Mouse (Mus musculus) neural tube, embryonic 13.5 days (tissue): Measurements from ENCODE around the gene E130308A19Rik. TPM values are rescaled to one million over a fixed set of nuclear protein-coding genes. Genes with fewer than 3 reads are reported as not detected.

Experiments
- ATAC-seq: fragments of 200-750 bp; cut with Nextera tagmentation; 2 replicates; pipeline ENCODE4 v1.8.0; 2017; ENCODE audit warnings: low read depth, mild to moderate bottlenecking, moderate TSS enrichment, moderate library complexity
- H3K27ac ChIP-seq: fragments of 300-500 bp; sonication (generic); replicated peaks from 2 replicates; pipeline ENCODE4 v1.5.1; 2015; ENCODE audit warnings: moderate library complexity, mild to moderate bottlenecking, inconsistent platforms
- H3K27me3 ChIP-seq: fragments of 300-500 bp; sonication (generic); 2 replicates; pipeline ENCODE4 v1.6.1; 2015; ENCODE audit warnings: mild to moderate bottlenecking, inconsistent platforms
- H3K36me3 ChIP-seq: fragments of 300-500 bp; sonication (generic); 2 replicates; pipeline ENCODE4 v1.6.1; 2015; ENCODE audit warnings: mild to moderate bottlenecking, inconsistent platforms
- H3K4me1 ChIP-seq: fragments of 300-500 bp; sonication (generic); replicated peaks from 2 replicates; pipeline ENCODE4 v1.6.1; 2015; ENCODE audit warnings: inconsistent platforms
- H3K4me2 ChIP-seq: fragments of 300-500 bp; sonication (generic); 2 replicates; pipeline ENCODE4 v1.6.1; 2015; ENCODE audit warnings: inconsistent platforms, mild to moderate bottlenecking, moderate library complexity
- H3K4me3 ChIP-seq: fragments of 300-500 bp; sonication (generic); 2 replicates; pipeline ENCODE4 v1.5.1; 2015; ENCODE audit warnings: mild to moderate bottlenecking, inconsistent platforms
- H3K9ac ChIP-seq: fragments of 300-500 bp; sonication (generic); 2 replicates; pipeline ENCODE4 v1.6.1; 2015; ENCODE audit warnings: moderate library complexity, mild to moderate bottlenecking, inconsistent platforms
- H3K9me3 ChIP-seq: fragments of 300-500 bp; sonication (generic); 2 replicates; pipeline ENCODE4 v1.6.1; 2016; ENCODE audit warnings: inconsistent platforms
- whole genome bisulfite sequencing: fragments of 180-500 bp; shearing (Covaris S2); methylation state at CpG from one replicate; pipeline ENCODE4 v1.1.7; 2015; 5-methylcytosine and 5-hydroxymethylcytosine counted together
- polyA plus RNA-seq: library from polyadenylated mRNA; unstranded; fragments of >200 nt; fragmentation: Nextera tagmentation; extraction: Ambion mirVana; gene quantifications from 2 replicates; pipeline ENCODE4 v1.2.1, GENCODE M21; 2015

E130308A19Rik gene
- polyA plus RNA-seq, 1 experiment from 2014 or later, result 60.5 TPM

DNA sequence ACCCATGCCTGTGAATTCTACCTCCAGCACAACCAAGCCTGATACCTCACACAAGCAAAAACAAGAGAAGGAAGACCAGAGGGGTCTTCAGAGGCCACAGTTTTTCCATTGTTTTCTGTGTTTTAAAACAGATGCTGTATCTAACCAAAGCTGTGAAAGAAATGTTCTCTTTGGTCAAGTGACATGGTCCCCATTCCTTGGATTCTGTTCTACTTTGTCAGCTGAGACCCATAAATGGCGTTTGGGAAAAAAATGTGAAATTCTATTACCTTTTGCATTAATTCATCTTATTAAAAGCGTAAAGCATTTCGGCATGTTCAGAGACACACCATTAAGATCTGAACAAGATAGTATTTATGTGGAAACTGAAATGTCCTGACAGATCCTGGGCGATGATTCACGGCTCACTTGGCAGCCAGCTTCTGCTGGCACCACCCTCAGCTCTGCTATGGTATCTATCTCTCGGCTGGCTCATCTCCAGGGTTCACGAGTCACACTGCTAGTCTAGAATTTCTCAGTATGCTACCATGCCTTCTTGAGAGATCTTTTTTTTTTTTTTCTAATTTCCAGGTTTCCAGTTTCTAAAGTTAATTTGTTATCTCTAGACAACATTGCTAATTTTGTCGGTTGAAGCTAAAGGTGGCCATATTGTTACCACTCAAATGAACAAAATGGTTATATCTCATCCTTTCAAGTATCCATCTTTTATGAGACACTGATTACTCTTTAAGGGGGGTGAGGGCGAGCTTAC, 130.5 kb downstream of the E130308A19Rik start:
- Histone ChIP-seq H3K4me2 (no peak overlapping the region), H3K4me1 (peaks cover 19% of the 10 kb centered on the region), H3K27me3 (no peaks in the 10 kb centered on the region), H3K36me3 (peaks cover 17% of the 10 kb centered on the region), H3K9me3 (no peaks in the 10 kb centered on the region), H3K27ac (no peak overlapping the region), H3K4me3 (no peak overlapping the region), H3K9ac (no peak overlapping the region)
- WGBS, result 81% methylated on average over 9 of the region's 9 CpGs
- ATAC-seq, result no peak

DNA sequence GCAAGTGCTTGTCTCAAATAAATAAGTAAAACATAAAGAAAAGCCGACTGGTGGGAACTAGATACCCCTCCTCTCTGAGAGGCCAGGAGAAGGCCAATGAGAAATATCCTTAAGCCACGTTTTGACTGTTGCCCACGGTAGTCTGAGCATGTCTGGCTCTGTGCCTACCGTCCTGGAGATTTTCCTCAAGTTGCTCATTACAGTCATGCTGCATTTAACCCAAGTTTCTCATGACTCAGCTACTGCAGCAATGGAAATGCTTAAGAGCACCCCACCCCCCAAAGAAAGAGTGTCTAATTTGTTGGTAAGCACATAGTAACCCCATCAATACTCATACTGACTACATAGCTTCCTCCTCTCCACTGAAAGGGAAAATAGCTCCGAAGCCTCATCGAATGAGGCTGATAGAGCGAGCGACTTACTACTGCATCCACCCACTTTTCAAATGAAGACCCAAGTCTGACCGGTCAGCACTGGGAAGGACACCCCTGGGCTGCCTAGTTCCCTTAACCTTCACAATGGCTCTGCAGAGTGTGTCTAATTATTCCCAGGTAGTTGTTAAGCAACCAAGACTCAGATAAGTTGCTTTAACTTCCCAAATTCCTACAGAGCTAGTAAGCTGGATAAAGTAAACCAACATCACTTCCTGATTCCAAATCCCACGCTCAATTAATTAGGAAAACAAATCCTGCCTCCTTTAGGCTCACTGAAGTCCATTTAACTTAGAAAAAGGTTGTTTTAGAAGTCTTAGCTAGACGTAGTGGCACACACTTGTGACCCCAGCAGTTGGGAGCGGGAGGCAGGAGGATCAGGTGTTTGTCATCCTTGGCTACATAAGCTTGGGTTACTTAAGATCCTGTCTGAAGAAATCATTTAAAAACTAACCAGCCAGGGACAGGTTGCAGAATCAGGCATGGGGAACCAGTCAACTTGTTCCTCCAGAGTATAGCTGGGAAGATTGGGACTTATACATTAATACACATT, 131.7 kb downstream of the E130308A19Rik start:
- peaks cover 19% of the 10 kb centered on the region for H3K4me1 ChIP-seq
- no peak overlapping the region for H3K4me3 ChIP-seq
- WGBS, result 76% methylated on average over 12 of the region's 12 CpGs
- H3K36me3 ChIP-seq, result peaks cover 8% of the 10 kb centered on the region
- H3K4me2 ChIP-seq, result no peak overlapping the region
- no peaks in the 10 kb centered on the region for H3K9me3 ChIP-seq
- no peak for ATAC-seq
- H3K27ac ChIP-seq, result no peak overlapping the region
- H3K27me3 ChIP-seq, result no peaks in the 10 kb centered on the region
- no peak overlapping the region for H3K9ac ChIP-seq

GRCm38 (mm10) chr4:59760016-59760415, 134.0 kb downstream of the E130308A19Rik start:
- Histone ChIP-seq H3K27ac (no peak overlapping the region), H3K4me1 (peaks cover 19% of the 10 kb centered on the region), H3K4me2 (no peak overlapping the region), H3K36me3 (no peaks in the 10 kb centered on the region), H3K9ac (no peak overlapping the region), H3K27me3 (no peaks in the 10 kb centered on the region), H3K4me3 (no peak overlapping the region), H3K9me3 (no peaks in the 10 kb centered on the region)
- ATAC-seq, result no peak
- WGBS, result 72% methylated on average over 4 of the region's 4 CpGs

DNA sequence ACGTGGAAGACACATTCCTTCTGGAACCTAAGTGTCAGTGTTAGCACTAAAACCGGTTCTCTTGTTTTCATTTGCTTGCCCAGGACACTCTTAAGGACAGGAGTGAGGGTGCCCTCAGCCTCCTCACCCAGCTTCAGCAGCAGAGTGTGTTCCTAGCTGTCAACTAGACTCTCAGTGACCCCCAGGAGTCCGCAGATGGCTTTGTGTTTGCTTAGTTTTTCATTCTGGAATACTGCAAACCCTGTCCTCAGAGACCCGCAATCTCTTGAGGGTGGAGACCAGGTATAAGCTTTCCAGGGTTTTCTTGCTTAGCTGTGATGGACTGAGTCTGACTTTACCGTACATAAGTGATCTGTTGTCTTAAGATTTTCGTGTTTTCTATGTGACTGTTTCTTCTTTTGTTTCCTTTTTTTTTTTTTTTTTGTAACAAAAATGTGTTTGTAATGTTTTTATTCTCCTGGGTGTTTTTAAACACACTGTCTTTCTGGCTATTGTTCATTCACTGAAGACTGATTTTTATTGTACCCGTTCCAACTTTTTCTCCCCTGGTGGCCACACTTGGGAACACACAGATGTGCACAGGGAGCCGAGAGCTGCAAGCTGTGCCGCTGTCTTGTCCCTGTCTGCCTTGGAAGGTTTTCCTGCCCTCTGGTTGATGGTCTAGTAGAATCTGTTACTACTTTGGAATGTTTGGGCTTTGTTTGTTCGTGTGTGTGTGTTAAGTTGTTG, 134.8 kb downstream of the E130308A19Rik start:
- H3K27ac ChIP-seq, result no peak overlapping the region
- no peak overlapping the region for H3K4me3 ChIP-seq
- no peaks in the 10 kb centered on the region for H3K27me3 ChIP-seq
- 55% methylated on average over 10 of the region's 10 CpGs for WGBS
- H3K4me1 ChIP-seq, result peaks cover 27% of the 10 kb centered on the region
- H3K9me3 ChIP-seq, result no peaks in the 10 kb centered on the region
- no peak overlapping the region for H3K4me2 ChIP-seq
- no peak for ATAC-seq
- no peaks in the 10 kb centered on the region for H3K36me3 ChIP-seq
- no peak overlapping the region for H3K9ac ChIP-seq

DNA sequence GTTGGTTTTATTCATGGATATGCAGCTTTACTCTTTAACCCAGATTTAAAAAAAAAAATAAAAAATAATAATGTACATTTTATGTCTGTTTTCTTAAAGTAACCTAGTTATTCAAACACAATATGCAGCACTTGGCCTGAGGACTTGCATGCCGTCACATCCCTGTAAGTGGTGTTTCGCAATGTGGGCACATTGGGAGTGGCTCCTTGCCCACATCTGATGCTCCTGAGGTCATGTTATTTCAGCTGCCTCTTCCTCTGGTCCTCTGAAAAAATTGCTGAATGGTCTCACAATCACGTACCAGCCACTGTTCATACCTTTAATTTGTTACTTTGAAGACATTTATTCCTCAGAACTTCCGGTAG, 135.3 kb downstream of the E130308A19Rik start:
- Histone ChIP-seq H3K9ac (no peak overlapping the region), H3K4me1 (peaks cover 32% of the 10 kb centered on the region), H3K9me3 (no peaks in the 10 kb centered on the region), H3K27me3 (no peaks in the 10 kb centered on the region), H3K4me3 (no peak overlapping the region), H3K27ac (no peak overlapping the region), H3K4me2 (no peak overlapping the region), H3K36me3 (no peaks in the 10 kb centered on the region)
- WGBS, result 79% methylated on average over 4 of the region's 4 CpGs
- ATAC-seq, result no peak

- Histone ChIP-seq H3K9me3 (no peaks in the 10 kb centered on the region), H3K4me1 (peaks cover 30% of the 10 kb centered on the region), H3K27ac (peak overlapping the region; percentile 77), H3K9ac (no peak overlapping the region), H3K27me3 (no peaks in the 10 kb centered on the region), H3K4me2 (peak overlapping the region; percentile 35), H3K4me3 (no peak overlapping the region), H3K36me3 (peaks cover 6% of the 10 kb centered on the region)
- WGBS, result 73% methylated on average over 7 of the region's 7 CpGs
- ATAC-seq, result peak; percentile 29; the same call in 1 of the 2 replicates
Observed at GRCm38 (mm10) chr4:59764950-59765349, 138.9 kb downstream of the E130308A19Rik start.

DNA sequence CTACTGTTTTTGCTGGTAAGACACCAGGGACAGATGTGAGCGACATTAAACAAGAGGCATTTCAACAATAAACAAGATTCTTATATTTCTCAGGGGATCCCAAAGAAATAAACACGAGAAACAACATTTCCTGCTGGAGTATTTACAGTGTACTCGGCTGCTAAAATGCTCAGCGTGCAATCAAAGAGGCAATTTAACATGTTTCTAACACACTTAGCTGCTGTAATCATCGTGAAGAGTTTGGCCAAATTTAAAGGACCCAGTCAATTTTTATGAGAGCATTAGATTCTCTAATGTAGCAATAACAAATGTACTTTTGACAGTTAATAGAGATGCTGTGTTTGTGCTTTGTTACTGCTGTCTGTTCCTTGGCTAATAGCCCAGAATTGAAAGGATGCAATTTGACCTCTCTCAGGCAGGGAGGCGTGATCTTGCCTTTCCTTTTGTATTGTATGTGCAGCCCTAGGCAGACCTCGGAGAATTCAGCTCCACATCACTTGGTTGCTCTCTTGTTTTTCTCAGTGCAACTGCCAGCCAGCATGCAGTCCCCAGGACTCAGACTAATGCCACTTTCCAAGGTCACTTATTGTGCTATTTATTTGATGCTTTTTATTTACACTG, 139.5 kb downstream of the E130308A19Rik start:
- 10% methylated on average over 7 of the region's 7 CpGs for WGBS
- ATAC-seq, result peak; percentile 72
- peak overlapping the region; percentile 35 for H3K4me2 ChIP-seq

DNA sequence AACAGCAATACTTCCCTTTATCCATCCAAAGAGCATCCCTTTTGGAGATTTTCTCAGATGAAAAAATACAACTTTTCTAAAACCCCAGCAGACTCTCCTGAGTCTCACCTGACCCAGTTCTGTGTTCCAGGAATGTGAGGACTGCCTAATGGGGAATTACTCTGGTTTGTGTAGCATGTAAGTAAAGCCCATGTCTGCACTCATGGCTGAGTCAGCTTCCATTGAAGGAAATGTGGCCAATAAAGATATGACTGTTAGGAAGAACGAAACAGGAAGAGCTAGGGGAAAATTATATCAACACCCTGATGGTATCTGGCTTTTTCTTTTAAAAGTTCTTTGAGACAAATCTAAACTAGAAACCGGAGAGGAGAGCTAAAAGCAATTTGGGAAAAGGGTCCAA, 141.7 kb downstream of the E130308A19Rik start:
- H3K9me3 ChIP-seq, result no peaks in the 10 kb centered on the region
- WGBS, result 91% methylated on average over 2 of the region's 2 CpGs
- H3K9ac ChIP-seq, result no peak overlapping the region
- H3K4me1 ChIP-seq, result peaks cover 23% of the 10 kb centered on the region
- no peak for ATAC-seq
- no peak overlapping the region for H3K4me3 ChIP-seq
- H3K27me3 ChIP-seq, result no peaks in the 10 kb centered on the region
- peaks cover 29% of the 10 kb centered on the region for H3K36me3 ChIP-seq
- H3K4me2 ChIP-seq, result no peak overlapping the region
- no peak overlapping the region for H3K27ac ChIP-seq

More for the DNA sequence above, 139.5 kb downstream of the E130308A19Rik start:
- Histone ChIP-seq H3K27me3 (no peaks in the 10 kb centered on the region), H3K27ac (peak overlapping the region; percentile 77), H3K9ac (0 out of 2 replicates have a peak overlapping the region, but pooled peaks have one; percentile 12), H3K36me3 (peaks cover 11% of the 10 kb centered on the region), H3K9me3 (no peaks in the 10 kb centered on the region), H3K4me1 (peaks cover 27% of the 10 kb centered on the region), H3K4me3 (no peak overlapping the region)

DNA sequence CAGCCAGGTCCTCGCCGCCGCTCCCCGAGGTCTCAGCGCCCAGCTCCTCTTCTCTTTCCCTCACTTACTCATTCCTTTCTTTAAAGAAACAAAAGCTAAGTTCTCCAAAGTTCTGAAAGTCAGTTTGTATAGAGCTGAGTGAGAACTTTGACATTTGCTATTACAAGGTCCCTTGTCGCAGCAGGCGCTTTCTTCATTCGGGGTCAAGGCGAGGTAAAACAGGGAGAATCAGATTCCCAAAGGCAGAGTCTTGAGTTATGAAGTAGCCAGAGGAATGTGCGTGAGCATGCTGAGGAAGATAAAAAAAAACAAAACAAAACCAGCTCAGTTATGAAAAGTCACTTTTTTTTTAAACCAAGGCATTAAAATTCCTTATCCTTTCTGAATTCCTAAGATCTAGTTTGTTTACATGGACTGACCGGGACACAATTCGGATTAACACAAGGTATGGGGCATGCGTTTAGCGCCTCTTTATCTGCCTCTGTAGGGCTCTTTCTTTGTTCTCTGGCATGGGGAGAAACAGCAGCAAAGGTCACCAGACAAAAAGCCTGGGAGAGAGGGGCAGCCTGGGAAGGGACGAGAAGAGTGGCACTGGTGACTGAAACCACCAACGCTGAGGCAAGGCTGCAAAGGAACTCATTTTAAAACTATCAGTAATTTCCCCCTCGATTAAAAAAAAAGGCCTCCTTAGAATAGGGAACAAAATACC, 146.3 kb downstream of the E130308A19Rik start:
- no peaks in the 10 kb centered on the region for H3K27me3 ChIP-seq
- peaks cover 51% of the 10 kb centered on the region for H3K36me3 ChIP-seq
- 36% methylated on average over 17 of the region's 17 CpGs for WGBS
- no peak overlapping the region for H3K9ac ChIP-seq
- peaks cover 4% of the 10 kb centered on the region; the same call in 1 of the 2 replicates for H3K4me1 ChIP-seq
- no peaks in the 10 kb centered on the region for H3K9me3 ChIP-seq
- H3K4me3 ChIP-seq, result no peak overlapping the region
- ATAC-seq, result no peak
- H3K27ac ChIP-seq, result no peak overlapping the region
- H3K4me2 ChIP-seq, result no peak overlapping the region

- H3K27ac ChIP-seq, result no peak overlapping the region
- H3K4me1 ChIP-seq, result peaks cover 16% of the 10 kb centered on the region
- H3K36me3 ChIP-seq, result peaks cover 22% of the 10 kb centered on the region
- ATAC-seq, result no peak
- no peaks in the 10 kb centered on the region for H3K27me3 ChIP-seq
- no peak overlapping the region for H3K4me2 ChIP-seq
- H3K9ac ChIP-seq, result no peak overlapping the region
- no peak overlapping the region for H3K4me3 ChIP-seq
- H3K9me3 ChIP-seq, result no peaks in the 10 kb centered on the region
- 80% methylated on average over 3 of the region's 3 CpGs for WGBS
Observed at GRCm38 (mm10) chr4:59777828-59778227, 151.8 kb downstream of the E130308A19Rik start.

- no peak overlapping the region for H3K4me2 ChIP-seq
- no peaks in the 10 kb centered on the region for H3K9me3 ChIP-seq
- no peaks in the 10 kb centered on the region for H3K27me3 ChIP-seq
- H3K27ac ChIP-seq, result no peak overlapping the region
- H3K4me3 ChIP-seq, result no peak overlapping the region
- no peak overlapping the region for H3K9ac ChIP-seq
- ATAC-seq, result no peak
- peaks cover 19% of the 10 kb centered on the region for H3K4me1 ChIP-seq
- 18% methylated on average over 1 of the region's 1 CpGs for WGBS
- H3K36me3 ChIP-seq, result 0 out of 2 replicates have a peak, but pooled peaks cover 3% of the 10 kb centered on the region
Observed at GRCm38 (mm10) chr4:59780568-59780967, 154.6 kb downstream of the E130308A19Rik start.
